Mouse (Mus musculus): ENCODE data around the gene Ins2.

DNA sequence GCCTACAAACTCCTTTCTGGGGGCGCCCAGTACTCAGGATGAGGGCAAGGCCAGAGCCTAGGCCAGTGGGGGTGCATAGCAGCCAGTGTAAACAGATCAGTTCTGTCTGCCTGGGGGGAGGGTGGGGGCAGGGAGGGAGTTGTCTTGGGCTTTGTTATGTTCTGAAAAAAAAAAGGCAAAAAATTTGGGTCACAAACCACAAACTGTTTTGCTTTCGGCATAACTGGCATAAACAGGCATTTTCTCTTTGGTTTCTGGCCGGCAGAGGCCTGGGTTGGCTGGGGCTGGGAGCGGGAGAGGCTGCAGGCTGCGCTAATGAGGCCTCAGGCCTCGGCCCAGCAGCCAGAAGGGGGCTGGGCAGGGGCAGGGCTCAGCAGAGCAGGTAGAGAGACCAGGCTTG, 96.5 kb downstream of the Ins2 start:
- TF ChIP-seq EP300 (IDR thresholded peaks at IDR 0.05; ENCODE audit: low read depth) (no peak), CTCF (IDR thresholded peaks at IDR 0.05; ENCODE audit: low read depth) (no peak)
